Mouse (Mus musculus) embryonic facial prominence, embryonic 12.5 days (tissue): ENCODE measurements around the gene Ell3. TPM values are rescaled to one million over a fixed set of nuclear protein-coding genes. Genes with fewer than 3 reads are reported as not detected.
A peak's percentile ranks its signal among the peaks of the same experiment; 100 is the strongest.

Source experiments
- ATAC-seq: fragments of 200-750 bp; cut with Nextera tagmentation; 2 replicates; pipeline ENCODE4 v1.8.0; 2017; ENCODE audit not compliant: insufficient number of reproducible peaks, insufficient read depth, low FRiP score, low TSS enrichment
- H3K27ac ChIP-seq: fragments of 300-500 bp; sonication (generic); 2 replicates; pipeline ENCODE4 v1.5.1; 2016; ENCODE audit warnings: mild to moderate bottlenecking
- H3K27me3 ChIP-seq: fragments of 300-500 bp; sonication (generic); 2 replicates; pipeline ENCODE4 v1.6.1; 2016; ENCODE audit warnings: mild to moderate bottlenecking, moderate library complexity
- H3K36me3 ChIP-seq: fragments of 300-500 bp; sonication (generic); 2 replicates; pipeline ENCODE4 v1.6.1; 2016; ENCODE audit warnings: mild to moderate bottlenecking
- H3K4me1 ChIP-seq: fragments of 300-500 bp; sonication (generic); 2 replicates; pipeline ENCODE4 v1.6.1; 2016
- H3K4me2 ChIP-seq: fragments of 300-500 bp; sonication (generic); replicated peaks from 2 replicates; pipeline ENCODE4 v1.6.1; 2016; ENCODE audit warnings: mild to moderate bottlenecking, moderate library complexity
- H3K4me3 ChIP-seq: fragments of 300-500 bp; sonication (generic); 2 replicates; pipeline ENCODE4 v1.5.1; 2016; ENCODE audit warnings: mild to moderate bottlenecking
- H3K9ac ChIP-seq: fragments of 300-500 bp; sonication (generic); 2 replicates; pipeline ENCODE4 v1.6.1; 2016; ENCODE audit warnings: mild to moderate bottlenecking, moderate library complexity
- H3K9me3 ChIP-seq: fragments of 300-500 bp; sonication (generic); 2 replicates; pipeline ENCODE4 v1.6.1; 2016; ENCODE audit warnings: mild to moderate bottlenecking, moderate library complexity
- WGBS: fragments of 180-500 bp; shearing (Covaris S2); methylation state at CpG from one replicate; pipeline ENCODE4 v1.1.7; 2016; 5-methylcytosine and 5-hydroxymethylcytosine counted together
- microRNA-seq: library from miRNA; unstranded; fragments of <30 nt; microRNA quantifications from one replicate; pipeline ENCODE4, GENCODE M21; 2017
- polyA plus RNA-seq: library from polyadenylated mRNA; unstranded; fragments of >200 nt; fragmentation: Nextera tagmentation; extraction: Ambion mirVana; gene quantifications from 2 replicates; pipeline ENCODE4 v1.2.1, GENCODE M21; 2016

Ell3 gene
- polyA plus RNA-seq, 1 experiment from 2014 or later = 15.6 TPM

GRCm38 (mm10) chr2:121415591-121415990, 28.5 kb downstream of the Ell3 start:
- Histone ChIP-seq H3K27ac (no peak overlapping the region), H3K27me3 (no peaks in the 10 kb centered on the region), H3K9me3 (no peaks in the 10 kb centered on the region), H3K36me3 (peaks cover 23% of the 10 kb centered on the region), H3K4me1 (peaks cover 20% of the 10 kb centered on the region), H3K4me2 (peak overlapping the region; percentile 75), H3K9ac (peak overlapping the region; percentile 99), H3K4me3 (peak overlapping the region; percentile 97)
- 83% methylated on average over 3 of the region's 3 CpGs for WGBS
- ATAC-seq = no peak

- Histone ChIP-seq H3K27me3 (no peaks in the 10 kb centered on the region), H3K4me3 (peak overlapping the region; percentile 97), H3K9ac (peak overlapping the region; percentile 99), H3K27ac (no peak overlapping the region), H3K4me2 (peak overlapping the region; percentile 75), H3K4me1 (peaks cover 20% of the 10 kb centered on the region), H3K36me3 (peaks cover 22% of the 10 kb centered on the region), H3K9me3 (no peaks in the 10 kb centered on the region)
- 66% methylated on average over 3 of the region's 3 CpGs for WGBS
- ATAC-seq = no peak
These were observed 29.0 kb downstream of the Ell3 start for GRCm38 (mm10) chr2:121415103-121415502.

- peaks cover 22% of the 10 kb centered on the region for H3K36me3 ChIP-seq
- peak; percentile 53 for ATAC-seq
- H3K27ac ChIP-seq = peak overlapping the region; percentile 98
- under 1% methylated on average over 32 of the region's 32 CpGs for WGBS
- H3K4me3 ChIP-seq = peak overlapping the region; percentile 97
- peak overlapping the region; percentile 99 for H3K9ac ChIP-seq
- no peaks in the 10 kb centered on the region for H3K27me3 ChIP-seq
- no peaks in the 10 kb centered on the region for H3K9me3 ChIP-seq
- peaks cover 20% of the 10 kb centered on the region for H3K4me1 ChIP-seq
- peak overlapping the region; percentile 75 for H3K4me2 ChIP-seq
These were observed 29.9 kb downstream of the Ell3 start for GRCm38 (mm10) chr2:121414139-121414685.

- H3K4me1 ChIP-seq = peaks cover 20% of the 10 kb centered on the region
- H3K27me3 ChIP-seq = no peaks in the 10 kb centered on the region
- peak within 1 kb of the TSS; percentile 97 for H3K4me3 ChIP-seq
- H3K36me3 ChIP-seq = peaks cover 18% of the 10 kb centered on the region
- peak within 1 kb of the TSS; percentile 98 for H3K27ac ChIP-seq
- H3K9me3 ChIP-seq = no peaks in the 10 kb centered on the region
- peak within 1 kb of the TSS; percentile 75 for H3K4me2 ChIP-seq
- H3K9ac ChIP-seq = peak within 1 kb of the TSS; percentile 99
- under 1% methylated on average over 64 of the region's 68 CpGs for WGBS
- peak; percentile 100 for ATAC-seq
These were observed 30.6 kb downstream of the Ell3 start, which contains the start of the genes Pdia3 and Catsper2 for GRCm38 (mm10) chr2:121413387-121414042. Gene Pdia3 (plus strand): TSS chr2:121413775. Gene Catsper2 (minus strand): TSS chr2:121413792.

GRCm38 (mm10) chr2:121412843-121413386, 31.2 kb downstream of the Ell3 start:
- no peak for ATAC-seq
- H3K4me1 ChIP-seq = peaks cover 20% of the 10 kb centered on the region
- peak overlapping the region; percentile 98 for H3K27ac ChIP-seq
- H3K9ac ChIP-seq = peak overlapping the region; percentile 99
- WGBS = 13% methylated on average over 4 of the region's 4 CpGs
- peak overlapping the region; percentile 75 for H3K4me2 ChIP-seq
- peak overlapping the region; percentile 97 for H3K4me3 ChIP-seq
- H3K36me3 ChIP-seq = peaks cover 12% of the 10 kb centered on the region
- no peaks in the 10 kb centered on the region for H3K9me3 ChIP-seq
- H3K27me3 ChIP-seq = no peaks in the 10 kb centered on the region

- Histone ChIP-seq H3K36me3 (no peaks in the 10 kb centered on the region), H3K9ac (no peak overlapping the region), H3K4me2 (no peak overlapping the region), H3K9me3 (no peaks in the 10 kb centered on the region), H3K4me1 (no peaks in the 10 kb centered on the region), H3K27ac (no peak overlapping the region), H3K4me3 (no peak overlapping the region), H3K27me3 (no peaks in the 10 kb centered on the region)
- WGBS = 29% methylated on average over 4 of the region's 4 CpGs
- no peak for ATAC-seq
These were observed 35.9 kb downstream of the Ell3 start for GRCm38 (mm10) chr2:121408160-121408559.

GRCm38 (mm10) chr2:121403296-121403695, 40.8 kb downstream of the Ell3 start:
- H3K27ac ChIP-seq = no peak overlapping the region
- H3K27me3 ChIP-seq = no peaks in the 10 kb centered on the region
- no peak for ATAC-seq
- no peaks in the 10 kb centered on the region for H3K36me3 ChIP-seq
- H3K9ac ChIP-seq = no peak overlapping the region
- H3K4me2 ChIP-seq = no peak overlapping the region
- H3K4me3 ChIP-seq = no peak overlapping the region
- H3K9me3 ChIP-seq = no peaks in the 10 kb centered on the region
- no peaks in the 10 kb centered on the region for H3K4me1 ChIP-seq

GRCm38 (mm10) chr2:121396624-121397023, 47.5 kb downstream of the Ell3 start:
- Histone ChIP-seq H3K9ac (no peak overlapping the region), H3K4me1 (no peaks in the 10 kb centered on the region), H3K4me2 (no peak overlapping the region), H3K27ac (no peak overlapping the region), H3K9me3 (no peaks in the 10 kb centered on the region), H3K36me3 (no peaks in the 10 kb centered on the region), H3K27me3 (no peaks in the 10 kb centered on the region), H3K4me3 (no peak overlapping the region)
- 16% methylated on average over 8 of the region's 8 CpGs for WGBS
- ATAC-seq = no peak

Small RNAs within 50 kb of the gene (microRNA-seq; reads per million reads assigned to microRNA genes)
- gene Gm22953 = not detected

Other genes starting within 250 kb of the Ell3 start
- 125 and 128 TPM in 2 replicates for gene Trp53bp1, start 172.9 kb downstream of the Ell3 start, polyA plus RNA-seq
- gene Map1a, start 154.7 kb downstream of the Ell3 start, polyA plus RNA-seq = 3.9 and 4.4 TPM in 2 replicates
- gene Ppip5k1, start 88.9 kb downstream of the Ell3 start, polyA plus RNA-seq = 13.4 and 13.9 TPM in 2 replicates
- gene Ckmt1, start 86.6 kb downstream of the Ell3 start, polyA plus RNA-seq = 10.2 and 13.0 TPM in 2 replicates
- gene Strc, start 57.1 kb downstream of the Ell3 start, polyA plus RNA-seq = 0.03 TPM in 1 of 2 replicates, not detected in the other
- 634 and 678 TPM in 2 replicates for gene Pdia3, start 30.5 kb downstream of the Ell3 start, polyA plus RNA-seq
- 2.1 and 4.2 TPM in 2 replicates for gene Catsper2, start 30.5 kb downstream of the Ell3 start, polyA plus RNA-seq
- 495 and 504 TPM in 2 replicates for gene Serf2, start 4.9 kb upstream of the Ell3 start, polyA plus RNA-seq
- gene Hypk, start 9.0 kb upstream of the Ell3 start, polyA plus RNA-seq = 128 and 143 TPM in 2 replicates
- gene Serinc4, start 12.5 kb upstream of the Ell3 start, polyA plus RNA-seq = not detected in 2 replicates
- 62.6 and 64.2 TPM in 2 replicates for gene Mfap1b, start 29.8 kb upstream of the Ell3 start, polyA plus RNA-seq
- 32.5 and 33.0 TPM in 2 replicates for gene Mfap1a, start 62.4 kb upstream of the Ell3 start, polyA plus RNA-seq
- gene Wdr76, start 62.4 kb upstream of the Ell3 start, polyA plus RNA-seq = 8.0 and 8.2 TPM in 2 replicates